Mouse (Mus musculus) limb, embryonic 11.5 days (tissue): Measurements from ENCODE around the gene Tcp11l2. TPM values are rescaled to one million over a fixed set of nuclear protein-coding genes. Genes with fewer than 3 reads are reported as not detected.
A peak's percentile ranks its signal among the peaks of the same experiment; 100 is the strongest.

Experiments used
- ATAC-seq: fragments of 200-750 bp; cut with Nextera tagmentation; 2 replicates; pipeline ENCODE4 v1.8.0; 2017; ENCODE audit warnings: low read depth; ENCODE audit not compliant: insufficient number of reproducible peaks, low FRiP score, low TSS enrichment
- DNase-seq: peaks from one replicate; pipeline ENCODE4 v3.0.0-alpha.2; 2015; ENCODE audit warnings: low spot score
- H3K27ac ChIP-seq: fragments of 300-500 bp; sonication (generic); replicated peaks from 2 replicates; pipeline ENCODE4 v1.5.1; 2014; ENCODE audit warnings: low read depth, mild to moderate bottlenecking, low read length
- H3K27me3 ChIP-seq: fragments of 300-500 bp; sonication (generic); 2 replicates; pipeline ENCODE4 v1.6.1; 2014; ENCODE audit warnings: mild to moderate bottlenecking, low read length, mixed read lengths; ENCODE audit not compliant: control insufficient read depth, insufficient read depth
- H3K36me3 ChIP-seq: fragments of 300-500 bp; sonication (generic); 2 replicates; pipeline ENCODE4 v1.6.1; 2014; ENCODE audit warnings: mild to moderate bottlenecking, low read length, moderate library complexity, mixed read lengths; ENCODE audit not compliant: control insufficient read depth, insufficient read depth
- H3K4me1 ChIP-seq: fragments of 300-500 bp; sonication (generic); 2 replicates; pipeline ENCODE4 v1.6.1; 2014; ENCODE audit warnings: low read length, mixed read lengths; ENCODE audit not compliant: control insufficient read depth, insufficient read depth
- H3K4me2 ChIP-seq: fragments of 300-500 bp; sonication (generic); 2 replicates; pipeline ENCODE4 v1.6.1; 2014; ENCODE audit warnings: low read depth, mild to moderate bottlenecking, moderate library complexity; ENCODE audit not compliant: severe bottlenecking
- H3K4me3 ChIP-seq: fragments of 300-500 bp; sonication (generic); 2 replicates; pipeline ENCODE4 v1.5.1; 2014; ENCODE audit warnings: low read depth, low read length
- H3K9ac ChIP-seq: fragments of 300-500 bp; sonication (generic); 2 replicates; pipeline ENCODE4 v1.6.1; 2014; ENCODE audit warnings: mild to moderate bottlenecking, low read length
- H3K9me3 ChIP-seq: fragments of 300-500 bp; sonication (generic); 2 replicates; pipeline ENCODE4 v1.6.1; 2016; ENCODE audit warnings: low read length; ENCODE audit not compliant: control insufficient read depth
- WGBS: fragments of 180-500 bp; shearing (Covaris S2); extraction: QIAGEN DNeasy Blood & Tissue Kit; methylation state at CpG from one replicate; pipeline ENCODE4 v1.1.7; 2014; 5-methylcytosine and 5-hydroxymethylcytosine counted together
- polyA plus RNA-seq: library from polyadenylated mRNA; unstranded; fragments of >200 nt; fragmentation: Nextera tagmentation; extraction: Ambion mirVana; gene quantifications from 2 replicates; pipeline ENCODE4 v1.2.1, GENCODE M21; 2014

The Tcp11l2 gene
- polyA plus RNA-seq, 1 experiment from 2014 or later = 7.2 TPM

DNA sequence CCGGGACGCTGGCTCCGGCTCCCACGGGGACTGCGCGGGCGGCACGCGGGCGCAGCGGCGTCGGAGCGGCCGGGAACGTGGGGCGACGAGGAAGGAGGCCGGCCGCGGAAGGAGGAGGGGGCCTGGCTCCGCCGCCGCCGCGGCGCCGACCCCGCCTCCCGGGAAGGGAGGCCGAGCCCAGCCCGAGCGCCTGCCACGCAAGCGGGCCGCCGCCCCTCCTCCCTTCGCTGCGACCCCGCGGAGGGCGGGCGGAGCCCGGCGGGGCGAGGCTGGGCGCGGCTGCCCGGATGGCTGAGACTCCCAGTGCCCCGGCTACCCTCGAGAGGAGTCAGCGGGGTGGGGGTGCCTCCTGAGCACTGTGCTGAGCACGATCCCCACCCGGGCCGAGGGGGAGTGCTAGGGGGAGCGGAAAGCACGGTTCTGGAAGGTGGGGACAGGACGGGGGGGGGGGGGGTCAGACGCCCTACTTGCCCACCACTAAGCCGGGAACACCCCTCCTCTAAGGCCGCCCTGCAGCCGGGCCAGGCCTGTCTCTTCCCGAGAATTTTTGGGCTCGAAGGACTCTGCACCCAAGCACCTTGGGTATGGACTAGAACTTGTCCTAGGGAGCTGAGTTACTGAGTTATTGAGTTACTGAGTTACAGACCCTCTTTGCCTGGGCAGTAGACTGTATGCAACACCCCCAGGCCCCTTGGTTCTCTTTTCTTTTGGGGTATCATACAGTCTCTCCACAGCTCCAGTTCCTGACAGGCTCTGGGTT lies 42.3 kb upstream of the Tcp11l2 start, which contains the start of gene Ckap4:
Gene Ckap4, minus strand, starts transcription at position 151 of the 760 bp plus-strand sequence.
- WGBS = under 1% methylated on average over 43 of the region's 64 CpGs
- Histone ChIP-seq H3K4me2 (peak within 1 kb of the TSS; percentile 80), H3K9me3 (no peaks in the 10 kb centered on the region), H3K27ac (peak within 1 kb of the TSS; percentile 70), H3K36me3 (no peaks in the 10 kb centered on the region), H3K4me3 (peak within 1 kb of the TSS; percentile 92), H3K27me3 (no peaks in the 10 kb centered on the region), H3K4me1 (peaks cover 20% of the 10 kb centered on the region), H3K9ac (peak within 1 kb of the TSS; percentile 96)
- DNase-seq (peak; percentile 84), ATAC-seq (peak; percentile 91)

DNA sequence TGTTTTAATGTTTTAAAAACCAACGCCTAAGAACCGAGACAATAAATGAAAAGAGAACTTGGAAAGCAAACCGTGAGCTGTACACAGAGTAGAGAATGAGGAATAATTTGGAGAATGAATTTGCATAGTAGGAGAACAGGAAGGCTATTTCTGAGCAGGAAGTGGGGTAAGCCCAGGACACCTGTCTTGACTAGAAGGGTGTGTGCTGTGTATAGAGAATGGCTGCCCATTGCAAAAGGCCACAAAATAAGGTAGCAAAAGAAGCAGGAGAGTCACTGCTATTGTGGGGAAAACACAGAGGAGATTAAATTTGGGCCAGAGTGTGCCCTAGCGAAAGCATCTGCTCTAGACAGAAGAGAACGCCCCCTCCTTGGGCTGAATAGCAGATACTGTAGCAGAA lies 41.0 kb upstream of the Tcp11l2 start:
- no peak for DNase-seq
- no peak overlapping the region for H3K4me3 ChIP-seq
- no peaks in the 10 kb centered on the region for H3K27me3 ChIP-seq
- H3K4me1 ChIP-seq = peaks cover 20% of the 10 kb centered on the region
- 86% methylated on average over 5 of the region's 5 CpGs for WGBS
- ATAC-seq = no peak
- no peaks in the 10 kb centered on the region for H3K9me3 ChIP-seq
- H3K36me3 ChIP-seq = no peaks in the 10 kb centered on the region
- no peak overlapping the region for H3K4me2 ChIP-seq
- no peak overlapping the region for H3K9ac ChIP-seq
- no peak overlapping the region for H3K27ac ChIP-seq

DNA sequence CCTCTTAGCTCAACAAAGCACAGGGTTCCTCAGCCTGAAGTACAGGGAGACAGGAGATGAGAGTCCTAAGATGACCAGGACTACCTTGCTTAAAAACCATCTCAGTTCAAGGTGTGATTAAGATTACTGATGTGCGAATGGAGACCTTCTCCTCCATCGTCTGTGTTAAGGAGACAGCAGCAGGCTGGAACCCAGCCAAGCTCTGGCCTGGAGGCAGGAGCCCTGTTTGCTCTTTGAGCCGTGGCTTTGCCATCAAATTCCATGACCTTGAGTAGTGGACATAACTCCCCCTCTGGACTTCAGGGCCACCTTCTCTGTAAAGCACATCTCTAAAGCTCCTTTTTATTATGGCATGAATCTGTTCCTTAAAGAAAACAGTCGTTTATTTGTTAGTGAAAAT lies 40.6 kb upstream of the Tcp11l2 start:
- WGBS = 68% methylated on average over 4 of the region's 4 CpGs
- DNase-seq (no peak), ATAC-seq (no peak)
- Histone ChIP-seq H3K27me3 (no peaks in the 10 kb centered on the region), H3K9me3 (no peaks in the 10 kb centered on the region), H3K36me3 (no peaks in the 10 kb centered on the region), H3K4me2 (no peak overlapping the region), H3K4me3 (no peak overlapping the region), H3K9ac (no peak overlapping the region), H3K4me1 (peaks cover 19% of the 10 kb centered on the region), H3K27ac (no peak overlapping the region)

DNA sequence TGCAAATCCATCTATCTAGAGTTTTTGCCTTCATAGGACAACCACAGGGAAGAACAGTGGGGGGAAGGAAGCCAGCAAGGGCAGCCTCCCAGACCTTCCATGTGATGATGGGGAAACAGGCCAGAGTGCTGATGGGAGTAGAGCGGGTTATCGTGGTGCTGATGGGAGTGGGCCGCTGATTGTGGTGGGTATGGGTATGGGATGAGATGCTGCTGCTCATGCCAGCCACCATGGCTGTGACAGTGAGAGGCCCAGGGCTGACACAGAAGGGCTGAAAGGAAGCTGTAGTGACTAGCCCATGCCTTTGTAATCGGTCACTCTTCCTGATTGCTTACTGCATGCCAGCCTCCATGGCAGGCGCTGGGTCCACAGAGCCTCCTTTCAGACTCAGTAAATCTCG lies 36.8 kb upstream of the Tcp11l2 start:
- Histone ChIP-seq H3K27ac (no peak overlapping the region), H3K4me1 (no peaks in the 10 kb centered on the region; the same call in 1 of the 2 replicates), H3K4me3 (no peak overlapping the region), H3K9me3 (no peaks in the 10 kb centered on the region), H3K36me3 (no peaks in the 10 kb centered on the region), H3K4me2 (no peak overlapping the region), H3K27me3 (no peaks in the 10 kb centered on the region), H3K9ac (no peak overlapping the region)
- WGBS = 88% methylated on average over 6 of the region's 6 CpGs
- ATAC-seq (no peak), DNase-seq (no peak)

DNA sequence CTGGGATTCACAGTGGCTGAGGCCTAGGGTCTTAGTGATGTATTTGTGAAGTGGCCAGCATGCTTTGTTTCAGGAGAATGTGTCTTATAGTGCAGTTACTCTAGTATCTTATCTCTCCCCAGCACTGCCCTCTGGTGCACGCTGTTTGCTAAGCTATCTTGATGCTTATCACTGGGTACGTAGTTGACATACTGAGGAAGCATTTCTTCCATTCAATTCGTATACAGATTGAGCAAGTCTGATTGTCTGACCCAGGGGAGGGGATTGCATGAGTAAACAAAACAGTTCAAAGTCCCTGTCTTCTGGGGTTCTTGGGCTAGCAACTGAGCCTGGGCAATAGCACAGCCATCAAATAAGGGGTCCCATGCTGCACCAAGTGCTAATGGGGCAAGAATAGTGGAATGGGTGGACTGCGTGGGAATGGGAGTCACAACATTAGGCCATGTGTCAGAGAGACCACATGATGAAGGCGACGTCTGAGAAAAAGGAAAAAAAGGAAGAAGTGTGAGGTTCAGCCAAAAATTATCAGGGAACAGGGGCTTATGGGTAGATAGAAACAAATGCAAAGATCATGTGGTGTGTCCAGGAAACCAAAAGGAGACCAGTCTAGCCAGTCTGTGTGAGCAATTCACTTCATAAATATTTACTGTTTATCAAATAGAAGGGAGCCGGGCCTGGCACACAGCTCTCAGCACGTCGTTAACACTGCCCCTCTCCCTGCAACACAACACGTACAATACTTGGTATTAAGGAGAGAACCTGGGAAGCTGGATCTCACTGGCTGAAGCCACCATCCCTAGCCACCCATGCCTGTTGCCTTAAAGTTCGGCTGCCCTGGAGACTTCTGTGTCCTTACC lies 33.4 kb upstream of the Tcp11l2 start:
- Histone ChIP-seq H3K9me3 (no peaks in the 10 kb centered on the region), H3K4me1 (no peaks in the 10 kb centered on the region; the same call in 1 of the 2 replicates), H3K36me3 (no peaks in the 10 kb centered on the region), H3K27me3 (no peaks in the 10 kb centered on the region), H3K4me2 (no peak overlapping the region), H3K4me3 (no peak overlapping the region), H3K9ac (no peak overlapping the region), H3K27ac (no peak overlapping the region)
- no peak for DNase-seq
- 65% methylated on average over 11 of the region's 11 CpGs for WGBS
- ATAC-seq = no peak

DNA sequence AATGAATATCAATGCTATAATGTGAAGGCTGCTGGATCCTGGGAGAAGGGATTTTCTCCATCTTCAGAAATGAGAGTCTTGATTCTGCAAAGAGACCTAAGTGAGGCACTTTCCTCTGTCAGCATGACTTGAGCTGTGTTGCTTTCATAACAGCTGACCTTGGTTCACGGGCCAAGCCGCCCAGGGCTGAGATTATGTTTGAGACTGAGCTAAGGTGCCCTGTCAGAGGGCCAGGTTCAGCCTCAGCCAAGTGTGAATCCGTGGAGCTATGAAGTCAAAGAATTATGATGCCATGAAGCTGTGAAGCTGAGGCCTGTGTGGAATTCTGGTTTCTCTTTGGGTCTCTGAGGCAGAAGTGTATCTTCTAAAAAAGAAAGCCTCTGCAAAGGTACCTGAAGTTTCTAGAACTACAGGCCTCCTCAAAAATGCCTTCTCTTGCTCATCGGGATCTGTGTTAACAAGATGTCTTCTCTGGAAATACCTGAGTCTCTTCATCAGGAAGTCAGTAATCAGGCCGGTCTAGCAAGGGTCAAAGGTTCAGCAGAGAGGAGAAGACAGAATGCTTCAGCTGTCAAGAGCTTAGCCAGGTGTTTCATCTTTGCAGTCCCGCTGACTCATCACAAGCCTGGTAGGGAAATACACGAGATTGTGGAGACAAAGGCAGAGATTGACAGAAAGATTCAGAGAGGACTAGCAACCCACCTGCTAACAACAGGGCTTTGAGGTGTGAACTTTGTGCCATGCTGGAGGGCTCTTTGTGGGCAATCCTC lies 31.4 kb upstream of the Tcp11l2 start:
- Histone ChIP-seq H3K36me3 (no peaks in the 10 kb centered on the region), H3K4me2 (no peak overlapping the region), H3K9ac (no peak overlapping the region), H3K4me3 (no peak overlapping the region), H3K4me1 (no peaks in the 10 kb centered on the region; the same call in 1 of the 2 replicates), H3K27ac (no peak overlapping the region), H3K9me3 (no peaks in the 10 kb centered on the region), H3K27me3 (no peaks in the 10 kb centered on the region)
- 57% methylated on average over 7 of the region's 7 CpGs for WGBS
- DNase-seq (no peak), ATAC-seq (no peak)

DNA sequence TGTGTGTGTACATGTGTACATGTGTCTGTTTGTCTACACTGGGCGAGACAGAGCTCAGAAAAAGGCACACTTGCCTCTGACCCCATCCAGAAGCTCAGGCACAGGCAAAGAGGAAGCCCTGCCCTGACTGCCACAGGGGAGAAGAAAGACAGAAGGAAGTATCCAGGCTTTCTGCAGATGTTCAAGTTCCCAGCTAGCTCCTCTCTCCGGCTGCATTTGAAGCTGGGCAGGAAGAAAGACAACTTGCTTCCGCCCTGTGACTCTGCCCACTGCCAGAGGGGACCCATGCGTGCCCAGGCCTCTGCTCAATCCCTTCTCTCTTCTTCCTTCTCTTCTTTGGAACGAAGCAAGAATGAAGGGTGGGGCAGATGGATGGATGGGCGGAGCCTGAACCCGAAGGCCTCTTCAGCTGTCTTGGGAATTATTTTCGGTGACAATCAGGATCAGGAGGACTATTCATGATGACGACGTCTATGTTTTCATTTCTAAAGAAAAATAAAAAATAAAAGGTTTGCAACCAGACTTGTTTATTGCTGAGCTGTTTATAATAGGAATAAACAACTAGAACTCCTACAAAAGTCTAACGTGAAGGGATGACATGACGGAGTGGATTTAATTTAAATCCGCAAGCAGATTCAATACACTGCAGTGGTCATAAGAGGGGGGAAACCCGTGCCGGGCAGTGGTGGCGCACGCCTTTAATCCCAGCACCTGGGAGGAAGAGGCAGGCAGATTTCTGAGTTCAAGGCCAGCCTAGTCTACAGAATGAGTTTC lies 27.1 kb upstream of the Tcp11l2 start:
- 88% methylated on average over 17 of the region's 17 CpGs for WGBS
- Histone ChIP-seq H3K4me3 (no peak overlapping the region), H3K27ac (no peak overlapping the region), H3K4me2 (no peak overlapping the region), H3K36me3 (no peaks in the 10 kb centered on the region), H3K9me3 (no peaks in the 10 kb centered on the region), H3K9ac (no peak overlapping the region), H3K4me1 (no peaks in the 10 kb centered on the region), H3K27me3 (no peaks in the 10 kb centered on the region)
- DNase-seq (no peak), ATAC-seq (no peak)
